Mouse (Mus musculus) stomach, postnatal 0 days (tissue): ENCODE data around the gene Ptprcap.

Experiments
- CTCF ChIP-seq: IDR thresholded peaks from 2 replicates; pipeline ENCODE4 v1.5.1; 2016; ENCODE audit warnings: antibody characterized with exemption, low read depth, mild to moderate bottlenecking, moderate library complexity
- EP300 ChIP-seq: optimal IDR thresholded peaks from 2 replicates; pipeline ENCODE3; 2016; ENCODE audit warnings: antibody characterized with exemption

GRCm38 (mm10) chr19:4140147-4140546 lies 13.3 kb upstream of the Ptprcap start:
- TF ChIP-seq EP300, result no peak
- no peak for TF ChIP-seq CTCF
